Mouse (Mus musculus) cerebellum, postnatal 10 days (tissue): Measurements from ENCODE around the gene Rnf152.

Experiments used
- DNase-seq, 2 experiments: peaks; one replicate each; pipeline ENCODE4 v3.0.0; 2021; ENCODE audit warnings: mixed read lengths in 2 of 2

The Rnf152 gene

DNA sequence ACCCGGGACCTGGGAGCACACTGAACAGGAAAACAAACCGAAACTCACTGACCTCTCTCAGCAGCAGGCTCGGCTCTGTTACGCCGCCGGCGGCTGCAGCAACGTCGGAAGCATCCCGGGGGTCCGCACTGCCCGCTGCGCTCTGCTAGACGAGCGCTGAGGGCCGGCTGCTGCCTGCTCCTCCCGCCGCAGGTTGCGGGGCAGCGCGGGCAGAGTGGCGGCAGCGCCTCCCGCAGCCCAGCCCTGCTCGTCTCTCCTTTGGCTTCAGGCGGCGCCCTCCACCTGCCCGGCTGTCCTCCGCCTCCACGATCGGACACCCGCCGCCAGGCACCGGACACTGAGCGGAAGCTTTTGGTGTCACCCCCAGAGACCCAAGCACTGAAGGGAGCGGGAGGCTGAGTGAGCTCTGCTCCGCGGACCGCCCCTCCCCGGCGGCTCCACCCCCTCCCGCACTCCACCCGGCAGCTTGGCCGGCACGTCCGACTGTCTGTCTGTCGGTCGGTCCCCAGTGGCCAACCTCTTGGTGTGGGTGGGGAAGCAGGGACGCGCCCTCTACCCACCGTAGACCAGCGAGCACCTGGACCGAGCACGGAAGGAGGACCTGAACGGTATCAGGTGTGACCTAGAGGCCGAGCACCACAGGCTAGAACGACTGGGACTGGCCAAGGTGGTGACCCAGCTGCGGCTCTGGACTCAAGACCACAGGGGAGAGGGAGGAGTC lies at the start of gene Rnf152:
Gene Rnf152, minus strand, starts transcription at position 420 of the 721 bp plus-strand sequence.
- DNase-seq = peak; percentile 78 to 79

DNA sequence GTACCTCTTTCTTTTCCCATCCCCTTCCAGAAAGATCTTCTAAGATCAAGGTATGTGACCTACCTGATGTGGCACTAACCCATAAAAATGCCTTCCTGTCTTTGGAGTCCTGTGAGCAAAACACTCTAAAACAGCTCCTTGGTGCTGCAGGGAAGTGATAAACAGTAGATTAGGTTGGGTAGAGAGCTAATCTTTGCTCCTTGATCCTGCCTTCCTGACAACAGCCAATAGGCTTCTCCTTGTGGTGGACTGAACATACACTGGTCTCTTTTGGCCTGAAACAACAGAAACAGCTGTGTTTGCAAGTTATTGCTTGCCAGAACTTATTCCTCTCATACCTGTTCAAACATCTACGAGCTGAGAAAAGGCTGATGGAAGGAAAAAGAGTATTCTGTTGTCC lies 46.3 kb upstream of the Rnf152 start:
- DNase-seq = no peak

DNA sequence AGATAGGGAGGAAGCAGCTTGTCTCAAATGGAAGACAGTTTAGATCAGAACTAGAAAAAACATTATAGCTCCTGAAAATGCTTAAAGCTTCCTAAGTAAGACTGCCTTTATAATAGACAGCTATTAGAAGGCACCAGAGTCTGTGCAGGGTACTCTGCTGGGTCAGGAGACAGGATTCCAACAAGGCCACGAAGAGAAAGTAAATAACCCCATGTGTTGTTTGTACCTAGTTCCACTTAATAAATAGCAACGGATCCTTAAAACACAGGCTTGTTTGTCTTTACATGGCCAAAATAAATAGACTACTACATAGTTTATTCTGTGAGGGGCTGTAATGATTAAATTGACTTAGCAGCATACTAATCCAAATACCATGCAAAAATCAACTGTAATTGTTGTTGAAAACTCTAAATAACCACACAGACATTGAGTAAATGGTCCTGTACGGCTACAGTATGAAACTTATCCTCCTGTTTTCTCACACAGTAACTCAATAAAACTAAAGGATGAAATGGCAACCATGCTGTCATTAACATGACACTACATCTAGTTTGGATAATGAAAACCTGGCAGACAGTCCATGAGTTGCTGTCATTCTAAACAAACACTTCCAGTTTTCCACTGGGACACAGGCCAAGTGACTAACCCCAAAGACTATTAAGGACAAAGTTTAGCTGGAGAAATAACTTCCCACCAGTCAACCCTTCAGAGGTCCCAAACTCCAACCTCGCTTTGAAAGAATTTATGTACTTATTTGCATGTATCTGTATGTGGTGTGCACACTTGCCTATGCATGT lies 27.8 kb upstream of the Rnf152 start:
- DNase-seq = no peak

DNA sequence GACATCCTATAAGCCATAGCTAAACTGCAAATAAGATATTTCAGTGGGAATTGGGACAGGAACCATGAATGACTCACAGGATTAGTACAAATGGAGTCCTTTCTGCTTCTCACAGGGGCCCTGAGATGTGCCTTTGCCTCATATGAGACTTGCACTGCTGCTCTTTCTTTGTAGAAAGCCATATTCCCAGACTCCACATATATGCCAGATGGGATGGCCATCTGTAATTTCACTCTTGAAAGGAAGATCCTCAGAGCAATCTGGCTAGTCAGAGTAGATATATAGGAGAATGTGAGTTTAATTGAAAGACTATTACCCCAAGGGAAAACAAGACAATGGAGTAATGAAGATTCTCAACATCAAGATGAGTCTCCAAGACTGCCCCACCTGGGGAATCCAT lies 21.0 kb upstream of the Rnf152 start:
- DNase-seq = no peak

DNA sequence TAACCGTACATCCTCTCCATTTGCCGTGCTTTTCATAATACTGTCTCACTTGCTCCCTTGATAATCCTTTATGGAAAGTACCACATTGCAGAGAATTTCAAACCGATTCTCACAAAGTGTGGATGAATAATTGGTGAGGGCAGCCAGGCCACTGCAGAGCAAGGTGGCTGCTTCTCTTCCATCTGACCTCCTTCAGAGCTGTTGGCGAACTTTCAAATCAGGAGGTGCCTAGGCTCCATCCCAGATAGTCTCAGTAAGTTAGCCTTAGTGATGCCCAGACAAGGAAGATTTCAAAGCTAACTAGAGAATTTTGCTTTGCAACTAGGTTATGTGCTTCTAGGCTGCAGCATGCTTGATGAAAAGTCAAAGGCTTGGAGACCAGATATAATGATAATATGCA lies 18.1 kb upstream of the Rnf152 start:
- peak in 1 of 2 experiments; percentile 28 for DNase-seq

DNA sequence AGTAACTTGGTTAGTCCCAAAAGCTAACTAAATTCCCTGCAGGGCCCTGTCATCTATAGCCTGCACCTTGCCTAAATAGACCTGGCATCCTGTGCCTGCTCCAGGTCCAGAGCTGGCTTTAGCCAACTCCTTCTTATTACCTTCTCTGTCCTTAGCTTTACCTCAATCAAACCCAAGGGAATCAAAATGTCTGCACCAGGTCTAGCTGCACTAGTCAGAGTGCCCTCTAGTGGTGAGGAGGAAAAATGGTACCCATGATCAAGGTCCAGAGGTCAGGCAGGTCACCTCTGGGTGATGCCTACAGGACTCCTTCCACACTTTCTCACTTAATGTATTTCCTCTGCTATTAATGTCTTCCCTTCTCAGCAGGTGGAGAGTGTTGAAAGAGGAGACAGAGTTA lies 6.2 kb upstream of the Rnf152 start:
- no peak for DNase-seq

DNA sequence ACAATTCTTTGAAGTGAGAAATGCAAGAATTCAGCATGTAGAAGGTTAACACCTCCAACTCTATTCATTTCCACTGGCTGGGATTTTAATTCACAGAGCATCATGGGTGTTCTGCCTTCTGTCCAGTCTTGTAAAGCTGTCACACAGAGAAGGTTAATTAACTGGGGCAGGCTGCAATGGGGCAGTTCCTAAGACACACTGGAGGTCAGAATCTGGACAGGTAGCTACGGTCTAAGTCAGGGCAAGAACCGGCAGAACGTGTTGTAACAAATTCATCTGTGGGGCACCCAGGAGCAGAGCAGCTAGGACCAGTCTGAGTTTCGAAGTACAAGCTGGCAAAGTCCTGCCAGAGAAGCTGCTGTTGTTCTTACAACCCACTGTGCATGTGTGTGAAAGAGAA lies 2.4 kb upstream of the Rnf152 start:
- no peak for DNase-seq

DNA sequence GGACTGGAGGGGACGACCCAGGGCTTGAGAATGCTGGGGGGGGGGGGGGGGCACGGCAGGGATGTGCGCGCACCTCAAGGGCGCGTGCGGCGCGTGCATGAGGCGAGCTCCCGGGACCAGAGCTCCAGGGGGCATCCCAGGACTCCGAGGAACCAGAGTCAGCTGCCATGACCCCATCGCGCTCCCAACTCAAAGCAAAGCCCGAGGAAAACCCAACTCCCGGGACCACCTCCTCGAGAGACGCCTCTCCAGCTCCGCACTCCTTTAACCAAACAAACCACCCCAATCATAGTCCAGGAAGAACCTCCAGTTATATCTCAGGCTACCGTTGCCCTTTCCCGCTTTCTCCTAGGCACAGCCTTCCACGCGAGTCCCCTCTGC lies 610 bp downstream of the Rnf152 start:
- DNase-seq = peak in 1 of 2 experiments; percentile 59

DNA sequence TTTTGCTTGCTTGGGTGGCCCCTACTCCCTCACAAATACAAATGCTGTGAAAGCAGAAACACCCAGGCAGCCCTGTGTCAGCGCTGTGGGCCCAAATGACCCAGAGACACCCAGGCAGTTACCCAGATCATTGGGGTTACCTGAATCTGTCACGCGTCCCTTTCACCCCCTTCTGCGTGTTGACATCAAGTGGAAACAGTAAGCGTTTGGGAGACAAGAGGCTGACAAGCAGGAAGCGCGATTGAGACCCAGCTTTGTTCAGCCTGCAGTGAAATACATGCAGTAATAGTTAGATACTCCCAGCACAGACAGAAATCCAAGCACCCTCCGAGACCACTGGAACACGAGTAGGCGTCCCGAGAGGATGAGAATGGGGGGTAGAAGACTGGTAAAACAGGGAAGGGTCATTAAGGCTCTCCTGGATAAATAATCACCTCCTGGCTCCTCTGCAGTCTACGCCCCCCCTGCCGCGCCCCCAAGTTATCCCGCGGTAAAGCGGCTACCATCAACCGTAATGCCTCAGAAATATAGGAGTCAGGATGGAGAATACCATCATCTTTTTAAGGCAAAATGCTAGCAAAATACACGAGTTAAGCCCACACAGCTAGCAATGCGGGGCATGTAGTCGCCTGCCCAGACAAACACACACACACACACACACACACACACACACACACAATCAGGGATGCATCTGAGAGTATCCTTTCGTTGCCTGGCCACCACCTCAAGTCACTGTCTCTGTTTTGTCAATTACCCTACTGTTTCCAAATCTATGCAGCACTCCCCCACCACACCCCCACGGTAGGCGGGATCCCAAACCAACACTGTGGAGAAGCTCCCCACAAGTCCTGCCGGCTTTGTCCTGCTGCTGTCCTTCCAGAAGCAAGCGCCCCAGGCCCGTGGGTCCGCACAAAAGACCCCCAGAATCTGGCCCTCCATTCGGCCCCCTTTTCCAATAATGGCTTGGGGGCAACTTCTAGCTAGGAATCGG lies 1.3 kb downstream of the Rnf152 start:
- DNase-seq = peak; percentile 66 to 68

DNA sequence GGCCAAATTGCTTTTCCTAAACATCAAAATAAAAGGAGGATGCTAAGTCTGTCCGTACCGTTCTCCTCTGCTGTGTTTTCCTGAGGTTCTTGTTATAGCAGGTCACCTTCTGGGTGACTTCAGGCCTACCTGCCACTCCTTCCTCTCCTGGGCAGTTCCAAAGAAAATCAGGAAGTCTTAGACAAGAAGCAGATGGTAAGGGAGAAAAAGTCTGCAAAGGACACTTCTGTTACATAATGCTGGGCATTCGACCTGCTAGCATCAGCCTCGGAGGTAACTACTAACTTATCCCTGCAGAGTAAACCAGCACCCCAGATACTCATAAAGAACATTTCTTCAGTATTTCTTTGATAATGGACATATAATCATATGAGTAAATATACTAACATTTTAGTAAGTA lies 4.7 kb downstream of the Rnf152 start:
- no peak for DNase-seq

DNA sequence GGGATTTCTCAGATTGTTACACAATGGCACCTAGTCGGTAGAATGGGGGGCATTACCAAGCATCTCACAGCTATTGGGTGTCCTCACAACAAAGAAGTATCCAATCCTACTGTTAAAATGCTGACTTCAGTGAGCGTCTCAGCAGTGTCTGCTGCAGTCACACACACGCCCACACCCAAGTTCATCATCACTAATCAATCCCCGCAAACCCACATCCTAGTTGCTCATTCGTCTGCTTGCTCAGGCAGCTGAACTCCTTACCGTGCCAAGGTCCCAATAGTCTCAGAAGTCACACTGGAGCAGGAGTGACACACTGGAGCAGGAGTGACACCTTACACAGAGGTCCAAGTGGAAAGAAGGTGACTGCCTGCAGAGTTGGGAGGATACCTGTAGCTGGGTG lies 14.2 kb downstream of the Rnf152 start:
- no peak for DNase-seq

DNA sequence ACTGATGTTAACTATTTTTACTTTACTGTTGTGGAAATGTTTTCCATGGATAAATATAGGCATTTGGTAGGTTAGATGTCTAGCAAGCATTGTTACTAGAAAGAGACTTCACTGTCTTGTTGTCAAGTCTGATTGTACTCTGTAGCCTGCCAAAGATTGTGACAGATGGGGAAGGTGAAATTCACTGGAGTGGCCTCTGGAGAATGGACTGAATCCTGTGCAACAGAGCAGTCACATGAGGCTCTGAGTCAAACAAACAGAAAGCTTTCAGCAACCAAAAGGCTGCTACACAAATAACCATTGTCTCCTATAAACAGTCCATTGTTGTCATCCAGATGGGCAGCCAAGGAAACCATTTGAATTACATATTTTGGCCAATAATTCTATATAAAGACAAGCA lies 15.6 kb downstream of the Rnf152 start:
- DNase-seq = no peak

DNA sequence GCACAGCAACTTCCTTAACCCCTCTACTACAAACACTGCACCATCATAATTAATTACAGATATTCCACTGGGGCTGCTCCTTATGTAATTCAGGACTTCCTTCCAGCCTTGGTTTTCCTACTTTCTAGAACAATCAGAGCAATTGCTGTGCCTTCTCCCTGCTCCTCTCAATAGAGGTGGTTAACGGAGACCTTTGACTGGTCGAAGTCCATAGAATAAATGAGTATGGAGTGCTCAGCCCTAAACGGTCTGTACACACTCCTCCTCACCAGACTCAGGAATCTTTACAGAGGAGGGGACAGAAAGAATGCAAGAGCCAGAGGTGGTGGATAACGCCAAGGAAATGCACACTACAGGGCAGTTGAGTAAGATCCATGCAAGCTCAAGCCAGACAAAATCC lies 19.1 kb downstream of the Rnf152 start:
- DNase-seq = no peak

DNA sequence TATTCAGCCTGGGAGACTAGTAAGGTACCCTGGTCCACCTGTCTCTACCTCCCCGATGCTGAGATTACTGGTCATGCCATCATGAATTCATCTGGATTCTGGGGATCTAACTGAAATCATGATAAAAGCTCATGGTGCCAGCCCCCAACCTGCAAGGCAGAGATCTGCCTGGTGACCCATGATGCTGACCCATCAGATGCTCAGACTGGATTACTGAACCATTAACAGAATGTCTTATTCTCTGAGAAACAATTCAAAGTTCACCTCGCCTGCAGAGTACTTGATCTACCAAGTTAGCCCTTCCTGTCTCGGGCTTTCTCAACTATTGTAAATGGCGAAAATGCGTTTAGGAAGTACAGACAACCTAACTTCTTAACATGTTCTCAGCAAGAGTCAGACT lies 20.4 kb downstream of the Rnf152 start:
- no peak for DNase-seq

DNA sequence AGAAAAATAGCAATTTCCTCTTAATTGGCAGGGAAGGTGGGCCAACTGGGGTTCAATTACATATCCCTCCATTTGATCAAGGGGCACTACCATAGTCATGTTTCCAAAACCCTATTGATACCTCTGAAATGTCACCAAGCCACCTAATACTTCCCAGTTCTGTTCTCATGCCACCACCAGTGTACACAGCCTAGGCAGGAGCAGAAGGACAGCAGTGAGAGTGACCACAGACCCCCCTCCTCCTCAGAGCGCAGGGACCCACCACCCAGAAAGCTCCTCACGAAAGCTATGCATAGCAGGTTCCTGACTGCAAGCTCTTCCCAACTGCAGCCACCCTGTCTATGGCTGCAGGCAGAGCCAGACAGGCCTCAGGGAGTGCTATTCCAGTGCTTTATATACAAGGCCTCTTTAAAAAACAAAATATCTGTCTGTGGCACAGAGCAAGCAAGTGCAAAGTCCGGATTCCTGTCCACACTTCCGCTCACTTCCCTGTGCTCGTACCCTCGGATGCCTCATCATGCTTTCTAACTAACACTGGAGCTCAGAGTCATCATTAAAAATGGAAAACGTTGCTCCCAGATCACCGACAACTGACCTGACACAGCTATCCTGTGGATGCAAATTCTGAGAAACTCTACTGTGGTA lies 24.3 kb downstream of the Rnf152 start:
- no peak for DNase-seq

DNA sequence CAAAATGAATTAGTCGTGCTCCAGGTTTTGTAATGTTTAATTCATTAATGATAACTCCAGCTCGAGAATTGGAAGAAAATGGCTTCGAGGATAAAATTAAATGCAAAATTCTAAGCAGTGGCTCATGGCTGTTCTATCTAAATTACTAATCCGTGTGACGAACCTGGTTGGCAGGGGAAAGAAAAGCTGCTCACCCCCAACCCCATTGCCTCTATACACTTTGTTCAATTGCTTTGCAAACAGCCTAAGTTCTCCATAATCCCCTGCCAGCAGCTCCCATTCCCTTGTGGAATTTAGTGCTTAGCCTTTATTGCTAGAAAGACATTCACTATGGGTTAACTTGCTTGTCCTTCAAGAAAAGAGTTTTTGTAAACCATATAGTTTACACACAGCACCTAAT lies 24.9 kb downstream of the Rnf152 start:
- DNase-seq = no peak

DNA sequence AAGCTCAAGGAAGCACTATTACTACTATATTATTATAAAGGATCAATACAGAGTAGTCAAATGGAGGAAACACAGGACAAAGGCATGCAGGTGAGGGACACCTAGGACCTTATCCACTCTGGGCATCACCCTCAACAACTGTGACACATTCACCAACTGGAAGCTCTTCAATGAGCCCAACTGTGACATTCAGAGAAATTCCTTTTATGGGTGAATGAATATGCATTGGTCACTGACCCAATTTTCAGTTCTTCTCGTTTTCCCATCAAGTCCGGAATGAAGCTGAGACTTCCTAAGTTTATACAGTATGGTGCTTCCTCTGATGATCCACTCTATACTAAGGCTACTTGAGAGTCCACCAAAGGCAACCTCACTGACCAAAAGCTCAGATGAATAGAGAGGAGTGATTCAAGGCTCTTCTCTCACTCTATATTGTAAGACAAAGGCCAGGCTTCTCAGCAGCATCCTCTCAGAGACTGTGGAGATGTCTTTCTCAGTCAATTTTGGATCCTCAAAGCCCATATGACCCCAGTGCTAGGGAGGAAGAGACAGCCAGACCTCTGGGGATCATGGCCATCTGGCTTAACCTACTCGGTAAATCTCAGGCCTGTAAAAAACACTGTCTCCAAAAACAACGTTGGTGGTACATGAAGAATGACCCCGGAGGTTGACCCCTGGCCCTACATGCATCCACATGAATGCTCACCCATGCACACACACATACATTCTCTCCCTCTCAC lies 25.8 kb downstream of the Rnf152 start:
- no peak for DNase-seq

DNA sequence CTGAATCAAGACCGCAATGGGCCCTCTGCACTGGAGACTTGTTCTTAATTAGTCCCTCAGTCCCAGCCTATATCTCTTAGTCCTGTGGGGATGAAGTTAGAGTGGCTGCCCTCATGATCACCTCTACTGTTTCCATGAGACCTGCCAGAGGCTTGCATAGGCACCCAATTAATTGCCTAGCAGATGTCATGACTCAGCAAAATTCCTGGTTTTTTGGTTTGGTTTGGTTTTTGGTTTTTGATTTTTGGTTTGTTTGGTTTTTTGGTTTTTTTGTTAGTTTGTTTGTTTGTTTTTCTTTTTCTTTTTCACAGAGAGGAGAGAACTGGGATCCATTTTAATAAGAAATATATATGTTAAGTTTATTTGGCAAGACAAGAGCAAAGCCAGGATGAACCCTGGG lies 28.7 kb downstream of the Rnf152 start:
- no peak for DNase-seq

DNA sequence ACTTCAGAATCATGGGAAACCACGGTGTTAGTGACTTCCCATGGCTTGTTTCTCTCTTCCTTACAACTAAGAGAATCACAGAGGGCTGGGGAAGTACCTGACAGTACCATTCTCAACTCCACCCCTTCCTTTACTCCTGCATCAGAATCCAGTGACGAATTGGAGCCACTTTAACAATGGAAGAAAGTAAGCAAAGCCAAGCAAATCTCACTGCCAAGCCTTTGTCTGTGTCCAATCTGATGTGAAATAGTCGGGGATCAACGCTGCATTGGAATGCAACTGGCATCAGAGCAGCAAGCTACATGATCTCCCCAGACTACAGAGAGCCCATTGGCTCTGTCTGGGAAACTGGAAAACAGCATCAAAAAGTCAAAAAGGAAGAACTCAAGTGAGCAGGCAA lies 31.9 kb downstream of the Rnf152 start:
- DNase-seq = no peak

DNA sequence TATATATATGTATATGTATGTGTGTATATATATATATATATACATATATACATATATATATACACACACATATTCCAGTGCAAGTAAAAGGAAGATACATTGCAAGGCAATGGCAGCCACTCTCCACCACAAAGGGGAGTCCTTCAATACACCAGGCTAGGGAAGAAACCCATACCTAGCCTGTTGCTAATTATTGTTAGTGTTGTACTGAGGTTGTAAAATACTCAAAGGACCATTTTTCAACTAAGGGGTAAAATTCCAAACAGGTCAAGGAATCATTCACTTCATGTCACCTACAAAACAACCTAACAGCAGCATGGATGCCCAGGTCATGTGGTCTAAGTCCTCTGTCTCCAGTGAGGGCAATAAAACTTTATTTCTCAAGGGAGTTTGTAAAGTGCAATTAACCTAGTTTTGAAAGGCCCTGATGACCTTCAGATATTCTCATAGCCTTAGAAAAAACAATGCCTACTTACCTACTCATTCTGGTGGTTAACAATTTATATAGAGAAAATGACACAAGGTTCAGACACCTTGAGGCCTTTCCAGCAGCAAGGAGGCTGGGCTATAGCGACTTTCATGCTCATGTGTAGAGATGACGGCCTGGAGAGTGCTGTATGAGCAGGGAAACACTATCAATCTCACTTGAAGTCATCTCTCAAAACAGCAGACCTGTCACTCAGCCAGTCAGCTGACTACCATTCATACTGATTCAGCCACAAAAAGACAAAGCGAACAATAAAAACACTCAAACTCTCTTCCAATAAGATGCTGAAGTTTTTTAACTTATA lies 42.3 kb downstream of the Rnf152 start:
- DNase-seq = no peak

DNA sequence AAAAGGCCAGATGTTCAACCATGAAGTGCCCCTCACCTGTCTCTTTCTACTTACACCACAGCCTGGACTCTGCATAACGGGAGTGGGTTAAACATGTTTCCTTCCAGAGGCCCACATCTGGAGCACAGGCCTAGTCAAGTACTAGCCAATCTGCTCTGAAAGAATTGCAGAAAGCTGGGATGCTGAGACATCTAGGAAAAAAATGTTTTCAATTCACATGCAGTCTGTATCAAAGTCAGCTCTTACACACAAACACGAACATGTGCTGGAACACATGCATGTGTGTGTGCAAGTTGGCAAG lies 44.0 kb downstream of the Rnf152 start:
- no peak for DNase-seq
